Mouse (Mus musculus) c-Kit-negative CD71-positive TER-119-positive erythroid progenitor cells, embryonic 14.5 days (primary cell): Measurements from ENCODE around the gene Fbln2.
A peak's percentile ranks its signal among the peaks of the same experiment; 100 is the strongest.

Experiments
- DNase-seq: peaks from one replicate; pipeline ENCODE4 v3.0.0-alpha.2; 2013; ENCODE audit warnings: low read depth, low spot score

Fbln2 gene

GRCm38 (mm10) chr6:91228980-91229379, 16.7 kb downstream of the Fbln2 start:
- no peak for DNase-seq

GRCm38 (mm10) chr6:91231000-91231399, 18.7 kb downstream of the Fbln2 start:
- DNase-seq = no peak

- no peak for DNase-seq
These were observed 19.3 kb downstream of the Fbln2 start for GRCm38 (mm10) chr6:91231523-91231922.

- no peak for DNase-seq
These were observed 20.8 kb downstream of the Fbln2 start for GRCm38 (mm10) chr6:91233011-91233410.

GRCm38 (mm10) chr6:91233424-91234015, 21.3 kb downstream of the Fbln2 start:
- no peak for DNase-seq

GRCm38 (mm10) chr6:91236006-91236405, 23.8 kb downstream of the Fbln2 start:
- DNase-seq = no peak

- DNase-seq = no peak
These were observed 24.2 kb downstream of the Fbln2 start for GRCm38 (mm10) chr6:91236429-91236828.

- DNase-seq = no peak
These were observed 25.0 kb downstream of the Fbln2 start for GRCm38 (mm10) chr6:91237273-91237672.

- no peak for DNase-seq
These were observed 28.3 kb downstream of the Fbln2 start for GRCm38 (mm10) chr6:91240537-91240936.

GRCm38 (mm10) chr6:91240964-91241363, 28.7 kb downstream of the Fbln2 start:
- DNase-seq = no peak

- DNase-seq = no peak
These were observed 31.1 kb downstream of the Fbln2 start for GRCm38 (mm10) chr6:91243395-91243794.

- no peak for DNase-seq
These were observed 32.1 kb downstream of the Fbln2 start for GRCm38 (mm10) chr6:91244331-91244730.

- no peak for DNase-seq
These were observed 33.1 kb downstream of the Fbln2 start for GRCm38 (mm10) chr6:91245331-91245730.

- no peak for DNase-seq
These were observed 35.1 kb downstream of the Fbln2 start for GRCm38 (mm10) chr6:91247343-91247742.

- DNase-seq = no peak
These were observed 36.4 kb downstream of the Fbln2 start for GRCm38 (mm10) chr6:91248627-91249026.

GRCm38 (mm10) chr6:91249797-91250196, 37.5 kb downstream of the Fbln2 start:
- DNase-seq = no peak

GRCm38 (mm10) chr6:91259440-91260120, 47.3 kb downstream of the Fbln2 start:
- no peak for DNase-seq

GRCm38 (mm10) chr6:91260347-91260986, 48.2 kb downstream of the Fbln2 start:
- no peak for DNase-seq

GRCm38 (mm10) chr6:91260987-91261367, 48.7 kb downstream of the Fbln2 start:
- no peak for DNase-seq

- no peak for DNase-seq
These were observed 53.4 kb downstream of the Fbln2 start for GRCm38 (mm10) chr6:91265616-91266015.

GRCm38 (mm10) chr6:91266647-91267046, 54.4 kb downstream of the Fbln2 start:
- no peak for DNase-seq

GRCm38 (mm10) chr6:91268318-91268717, 56.1 kb downstream of the Fbln2 start:
- DNase-seq = no peak

- peak; percentile 34 for DNase-seq
These were observed 65.3 kb downstream of the Fbln2 start for GRCm38 (mm10) chr6:91277549-91277948.
